Mouse (Mus musculus) urinary bladder, postnatal 25 days (tissue): Measurements from ENCODE around the gene Rab8a.
"Not testable (repeated sequence)": the region's sequence is repeated elsewhere in the genome, so short reads cannot be mapped to it uniquely, and the experiment has no call there.

Experiments used
- DNase-seq: peaks from one replicate; pipeline ENCODE4 v3.0.0; 2022; ENCODE audit warnings: low spot score

The Rab8a gene

DNA sequence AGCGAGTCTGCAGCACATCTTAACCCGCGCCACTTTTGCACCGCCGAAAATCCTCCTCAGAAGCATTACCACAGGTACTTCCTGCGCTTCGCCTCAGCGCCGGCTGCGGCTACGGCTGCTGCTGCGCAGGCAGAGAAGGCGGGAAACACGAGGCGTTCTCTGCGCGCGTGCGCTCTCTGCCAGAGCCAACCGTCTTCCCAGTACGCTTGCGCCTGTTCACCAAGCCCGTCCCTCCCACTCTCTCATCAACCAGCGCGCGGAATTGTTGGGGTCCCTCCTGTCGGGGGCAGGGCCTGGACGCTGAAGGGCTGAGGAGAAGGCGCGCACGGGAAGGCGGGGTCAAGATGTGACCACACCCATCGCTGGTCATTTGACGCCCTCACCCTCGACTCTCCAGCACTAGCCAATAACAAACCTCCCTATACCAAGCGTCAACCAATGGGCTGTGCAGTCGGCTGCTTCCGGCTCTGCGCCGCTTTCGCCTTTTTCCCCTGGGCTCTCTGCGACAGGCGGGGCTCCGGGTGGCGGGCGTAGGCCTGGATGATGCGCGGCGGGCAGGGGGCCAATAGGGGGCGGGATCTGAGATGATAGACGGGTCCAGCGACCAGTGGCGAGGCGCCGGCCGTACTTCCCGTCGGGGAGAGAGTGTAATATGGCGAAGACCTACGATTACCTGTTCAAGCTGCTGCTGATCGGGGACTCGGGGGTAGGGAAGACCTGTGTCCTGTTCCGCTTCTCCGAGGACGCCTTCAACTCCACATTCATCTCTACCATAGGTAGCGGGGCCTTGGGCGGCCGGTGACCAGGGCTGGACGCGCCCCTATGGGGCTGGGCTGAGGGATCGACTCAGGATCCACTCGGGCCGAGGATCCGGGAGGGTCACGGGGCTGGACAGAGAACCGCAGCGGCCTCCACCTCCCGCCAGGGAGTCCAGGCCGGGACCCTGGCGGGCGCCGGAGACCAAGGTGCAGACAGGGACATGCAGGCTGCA, at the start of gene Rab8a:
TSS of gene Rab8a (plus strand) at position 494 of the 991 bp plus-strand sequence.
- peak; percentile 99 for DNase-seq

DNA sequence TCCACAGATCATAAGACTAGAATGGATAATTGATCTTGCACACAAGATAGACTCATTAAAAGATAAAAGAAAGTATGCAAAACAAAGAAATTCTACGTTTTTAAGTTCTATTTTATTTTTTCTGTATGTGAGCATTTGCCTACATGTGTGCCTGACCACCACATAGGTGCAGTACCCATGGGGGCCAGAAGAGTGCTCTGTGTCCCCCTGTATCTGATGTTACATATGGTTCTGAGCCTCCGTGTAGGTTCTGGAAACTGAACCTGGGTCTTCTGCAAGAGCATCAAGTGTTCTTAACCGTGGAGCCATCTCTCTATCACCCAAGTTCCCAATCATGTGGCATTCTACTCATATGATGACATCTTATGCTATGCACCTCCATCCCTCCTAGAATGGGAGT, 48.5 kb upstream of the Rab8a start:
- DNase-seq, result no peak

DNA sequence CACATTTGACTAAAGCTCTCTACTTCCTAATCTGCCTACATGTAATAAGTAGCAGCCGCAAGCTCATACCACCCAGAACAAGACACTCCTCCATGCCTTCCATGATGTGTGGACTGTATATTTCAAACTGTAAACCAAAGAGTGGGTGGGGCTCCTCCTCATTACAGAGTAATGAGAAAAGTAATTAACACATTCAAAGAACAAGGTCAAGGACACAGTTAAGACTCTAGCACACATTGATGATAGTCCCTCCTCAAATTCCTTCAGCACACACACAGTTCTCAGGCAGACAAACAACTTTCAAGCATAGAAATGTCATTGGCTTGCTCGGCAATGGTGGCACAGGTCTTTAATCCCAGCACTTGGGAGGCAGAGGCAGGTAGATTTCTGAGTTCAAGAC, 45.8 kb upstream of the Rab8a start:
- no peak for DNase-seq

DNA sequence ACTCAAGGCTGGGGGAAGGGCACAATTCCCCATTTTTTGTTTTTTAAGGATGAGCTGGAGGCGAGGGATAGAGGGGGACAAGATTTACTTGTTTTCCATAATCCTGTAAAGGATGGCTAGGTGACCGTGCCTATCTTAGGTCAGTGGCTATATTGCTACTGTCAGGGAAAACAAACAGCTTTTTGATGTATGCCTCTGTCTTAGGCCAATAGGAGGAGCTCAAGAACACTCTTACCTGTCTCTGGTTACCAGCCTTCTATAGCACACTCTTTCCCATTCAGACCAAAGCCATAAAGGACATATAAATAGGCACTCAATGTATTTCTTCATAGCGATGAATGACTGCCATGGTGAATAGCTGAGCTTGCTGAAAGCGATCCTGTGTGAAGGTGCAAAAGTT, 42.4 kb upstream of the Rab8a start:
- no peak for DNase-seq

DNA sequence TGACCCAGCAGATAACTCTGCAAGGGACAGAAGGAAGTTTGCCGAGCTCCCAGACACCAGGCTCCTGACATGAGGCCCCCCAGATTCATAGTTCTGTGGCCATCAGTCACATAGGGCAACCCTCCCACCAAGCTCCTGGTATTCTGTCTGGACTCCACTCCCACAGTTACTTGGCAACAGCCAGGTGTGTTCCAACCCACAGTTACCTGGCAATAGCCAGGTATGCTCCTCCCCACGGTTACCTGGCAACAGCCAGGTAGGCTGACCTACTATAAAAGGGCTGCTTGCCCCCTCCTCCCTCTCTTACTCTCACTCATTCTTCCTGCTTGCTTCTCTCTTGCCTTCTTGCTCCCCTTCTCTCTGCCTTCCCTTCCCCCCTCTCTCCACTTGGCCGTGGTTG, 39.5 kb upstream of the Rab8a start:
- DNase-seq, result not testable (repeated sequence)

DNA sequence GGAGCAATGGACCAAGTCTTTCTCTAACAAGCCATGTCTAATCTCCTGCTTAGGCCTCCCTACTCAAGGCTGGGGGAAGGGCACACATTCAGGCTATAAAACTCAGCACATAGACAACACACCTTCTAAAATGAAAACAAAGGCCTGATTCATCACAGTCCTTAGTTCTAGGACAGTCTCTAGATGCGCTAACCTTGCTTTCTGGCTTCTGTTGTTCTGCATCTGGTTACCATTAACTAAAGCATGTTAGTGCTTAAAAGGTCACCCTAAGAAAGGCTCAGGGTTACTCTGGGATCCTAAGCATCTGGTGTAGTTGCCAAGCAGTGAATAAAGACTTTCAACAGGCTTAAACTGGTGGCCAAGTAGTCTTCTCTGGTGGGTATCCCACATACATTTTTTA, 39.0 kb upstream of the Rab8a start:
- DNase-seq, result no peak

DNA sequence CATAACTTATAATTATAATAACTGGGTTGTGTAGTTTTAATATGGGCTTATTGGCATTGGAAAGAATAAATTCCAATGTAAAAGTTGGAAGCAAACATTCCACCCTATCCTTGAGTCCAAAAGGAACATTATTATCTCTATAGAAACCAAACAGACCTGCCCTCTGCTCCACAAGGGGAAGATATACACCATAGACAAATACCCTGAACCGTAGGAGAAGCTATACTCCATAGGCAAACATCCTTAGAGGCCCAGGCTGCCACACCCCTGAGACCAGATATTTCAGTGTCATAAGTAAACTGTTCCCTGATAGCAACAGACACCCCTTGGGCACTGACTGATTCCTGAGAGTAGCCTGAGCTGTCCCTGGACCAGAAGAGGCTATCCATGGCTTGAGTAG, 33.2 kb upstream of the Rab8a start:
- no peak for DNase-seq

DNA sequence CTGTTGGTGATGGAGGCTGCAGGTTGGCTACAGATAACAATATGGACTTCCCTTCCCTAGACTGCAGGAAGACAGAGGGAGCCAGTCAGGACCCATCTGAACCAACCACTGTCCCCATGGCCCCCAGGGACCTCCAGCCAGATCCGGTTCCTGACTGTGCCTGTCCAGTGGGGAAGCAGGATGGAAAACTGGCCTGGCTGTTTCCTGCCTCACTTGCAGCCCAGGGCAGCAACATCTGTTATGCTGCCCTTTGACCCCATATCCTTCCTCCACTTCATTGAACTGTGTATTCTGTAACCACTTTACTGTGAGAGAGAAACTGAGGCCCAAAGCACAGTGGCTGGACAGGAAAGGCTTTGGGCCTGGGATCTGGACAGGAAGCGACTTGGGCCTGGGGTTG, 29.7 kb upstream of the Rab8a start:
- no peak for DNase-seq

DNA sequence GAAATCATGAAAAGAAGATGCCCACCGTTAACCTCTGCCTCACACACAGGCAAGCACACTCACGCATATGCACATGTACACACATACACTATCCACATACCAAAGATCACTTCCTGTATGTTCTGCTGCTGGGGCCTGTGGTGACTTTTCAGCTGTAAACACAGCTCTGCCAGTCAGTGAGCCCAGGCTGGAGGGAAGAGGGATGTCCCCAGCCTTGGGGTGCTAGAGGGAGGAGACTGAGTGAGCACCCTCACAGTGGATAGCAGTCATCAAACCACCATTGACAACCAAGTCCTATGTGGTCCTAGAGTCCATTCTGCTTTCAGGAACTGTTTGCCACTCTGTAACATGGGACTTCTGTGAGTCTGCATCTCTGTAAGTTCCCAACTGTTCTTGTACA, 29.1 kb upstream of the Rab8a start:
- DNase-seq, result no peak

DNA sequence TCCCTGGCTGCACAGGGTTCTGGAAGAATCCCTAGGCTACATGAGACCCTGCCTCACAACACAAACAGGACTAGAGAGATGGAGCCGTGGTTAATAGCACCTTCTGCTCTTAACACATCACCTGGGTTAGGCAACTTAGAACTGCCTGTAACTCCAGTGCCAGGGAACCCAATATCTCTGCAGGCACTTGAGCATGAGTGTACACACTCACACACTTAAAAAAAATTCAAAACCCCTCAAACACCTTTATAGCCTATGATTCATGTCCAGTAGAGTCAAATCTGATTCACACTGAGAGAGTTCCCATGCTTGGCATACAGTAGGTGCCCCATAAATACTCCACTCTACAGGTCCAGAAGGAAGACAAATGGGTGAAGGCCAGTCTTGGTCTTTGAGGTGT, 28.6 kb upstream of the Rab8a start:
- no peak for DNase-seq

DNA sequence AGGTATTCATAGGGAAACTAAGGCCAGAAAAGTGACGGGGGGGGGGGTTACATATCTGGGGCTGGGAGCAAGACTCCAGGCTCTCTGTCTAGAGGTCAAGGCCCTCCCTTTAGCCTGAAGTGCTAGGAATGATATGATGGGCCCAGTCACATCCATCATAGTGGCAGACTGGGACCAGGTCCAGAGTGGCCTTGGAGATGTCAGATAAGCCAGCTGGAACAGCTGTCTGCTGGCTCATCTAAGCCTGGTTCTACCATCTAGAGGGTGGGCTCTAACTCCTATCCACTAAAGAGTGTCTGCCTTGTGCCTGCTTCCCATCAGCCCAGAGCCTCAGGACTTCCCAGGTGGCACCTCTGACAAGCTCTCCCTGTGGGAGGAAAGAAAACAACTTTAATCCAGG, 28.1 kb upstream of the Rab8a start:
- DNase-seq, result no peak

DNA sequence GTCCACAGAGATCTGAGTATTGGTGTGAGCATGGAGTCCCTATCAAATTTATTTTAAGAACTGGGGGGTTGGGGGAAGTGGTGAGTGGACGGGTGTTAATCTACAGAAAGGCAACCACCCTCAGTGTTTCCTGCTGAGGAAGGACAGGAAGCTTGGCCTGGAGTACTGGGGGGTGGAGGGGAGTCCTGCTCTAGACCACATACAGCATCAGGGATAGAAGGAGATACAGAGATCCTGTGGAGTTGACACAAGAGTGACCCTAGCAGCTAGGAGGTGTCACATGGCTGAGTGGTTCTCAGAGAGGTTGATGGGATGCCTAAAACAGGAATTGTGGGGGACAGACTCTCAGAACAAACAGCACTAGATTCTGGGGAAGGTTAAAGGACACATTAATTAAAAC, 27.5 kb upstream of the Rab8a start:
- DNase-seq, result no peak

DNA sequence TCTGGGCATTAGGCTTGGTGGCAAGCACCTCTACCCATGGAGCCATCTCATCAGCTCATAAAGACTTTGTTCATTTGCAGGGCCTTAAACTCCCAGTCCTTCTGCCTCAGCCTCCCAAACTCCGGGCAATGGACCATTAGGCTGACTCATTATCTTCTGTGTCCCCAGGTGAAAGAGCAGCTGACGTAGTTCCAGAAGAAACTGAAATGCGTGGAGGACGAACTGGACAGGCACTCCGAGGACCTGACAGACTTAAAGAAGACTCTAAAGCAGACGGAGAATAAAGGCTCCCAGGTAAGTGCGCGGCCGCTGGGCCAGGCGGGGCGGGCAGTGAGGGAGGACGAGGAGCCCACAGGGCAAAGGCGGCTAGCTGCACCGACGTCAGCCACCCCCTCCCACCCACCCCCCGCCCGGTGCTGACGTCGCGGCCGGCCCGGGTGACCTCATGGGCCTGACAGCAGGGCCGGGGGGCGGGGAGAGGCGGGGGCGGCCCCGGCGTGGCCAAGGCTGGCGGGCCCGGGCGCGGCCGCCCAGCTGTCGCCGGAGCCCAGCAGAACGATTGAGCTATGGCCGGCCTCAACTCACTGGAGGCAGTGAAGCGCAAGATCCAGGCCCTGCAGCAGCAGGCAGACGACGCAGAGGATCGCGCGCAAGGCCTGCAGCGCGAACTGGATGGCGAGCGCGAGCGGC, 26.1 kb upstream of the Rab8a start, which contains the start of gene Tpm4:
TSS of gene Tpm4 (plus strand) at position 220 of the 690 bp plus-strand sequence.
- DNase-seq, result peak; percentile 69

DNA sequence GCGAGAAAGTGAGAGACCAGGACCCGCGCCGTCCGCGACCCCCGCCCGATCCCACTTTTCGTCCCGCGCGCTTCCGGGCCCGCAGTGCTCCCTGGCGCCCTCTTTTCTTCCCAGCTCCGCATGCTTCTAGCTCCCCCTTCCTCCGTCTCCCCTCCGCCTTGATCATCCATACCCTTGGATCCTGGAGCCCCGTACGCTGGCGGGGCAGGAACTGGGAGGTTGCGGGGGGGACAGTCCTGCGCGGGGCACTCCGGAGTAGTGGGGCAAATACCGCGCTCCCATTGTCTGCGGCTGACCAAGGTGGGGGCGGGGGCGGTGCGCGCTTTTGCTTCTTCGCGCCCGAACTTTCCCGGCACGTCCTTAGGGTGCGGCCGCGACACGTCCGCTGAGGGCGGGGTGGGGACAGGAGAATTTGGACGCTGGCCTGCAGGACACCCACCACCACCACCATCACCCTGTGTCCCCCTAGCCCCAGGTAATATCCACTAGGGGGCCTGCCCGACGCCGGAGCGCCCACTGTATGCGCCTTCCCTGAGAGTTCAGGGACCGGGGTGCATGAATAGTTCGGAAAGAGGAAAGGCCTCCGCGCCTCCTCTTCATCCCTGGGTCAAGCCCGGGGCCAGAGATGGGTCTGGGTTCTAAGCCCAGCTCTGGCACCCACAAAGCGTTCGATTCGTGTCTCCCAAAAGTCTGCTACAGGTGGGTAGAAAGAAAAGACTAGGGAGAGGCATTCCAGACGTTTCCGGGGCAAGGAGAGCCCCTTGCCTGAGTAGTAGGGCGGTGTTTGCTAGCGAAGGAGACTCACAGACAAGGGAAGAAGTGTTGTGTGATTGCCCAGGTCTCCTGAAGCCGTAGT, 25.3 kb upstream of the Rab8a start:
- DNase-seq, result peak; percentile 35

DNA sequence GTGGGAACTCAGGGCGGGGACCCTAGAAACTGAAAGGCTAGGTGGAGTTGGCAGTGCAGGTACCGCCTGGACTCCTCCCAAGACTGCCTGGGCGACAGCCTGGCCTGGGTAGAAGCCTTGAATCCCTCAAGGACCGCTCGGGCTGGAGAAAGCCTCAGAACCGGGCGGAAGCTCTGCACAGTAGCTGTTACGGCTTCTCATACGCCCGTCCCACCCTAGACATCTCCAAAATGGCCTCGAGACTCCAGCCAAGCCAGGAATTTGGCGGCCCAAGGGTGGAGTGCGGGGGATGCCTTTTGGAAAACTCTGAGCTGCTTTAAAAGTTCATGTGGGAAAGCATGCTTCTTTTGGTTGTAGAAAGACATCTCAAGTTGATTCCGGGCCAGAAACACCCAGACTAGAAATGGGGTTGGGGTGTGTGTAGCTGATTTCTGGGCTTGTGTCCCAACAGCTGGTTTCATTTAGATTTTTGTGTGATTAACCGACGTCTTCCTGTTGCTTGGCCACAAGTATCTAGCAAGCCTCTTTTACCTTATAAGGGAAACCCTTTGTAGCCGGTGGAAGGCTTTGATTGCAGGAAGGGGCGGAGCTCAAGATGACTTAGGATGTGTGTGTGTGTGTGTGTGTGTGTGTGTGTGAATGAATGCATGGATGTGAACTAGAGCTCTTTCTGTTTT, 24.6 kb upstream of the Rab8a start:
- DNase-seq, result peak; percentile 55

DNA sequence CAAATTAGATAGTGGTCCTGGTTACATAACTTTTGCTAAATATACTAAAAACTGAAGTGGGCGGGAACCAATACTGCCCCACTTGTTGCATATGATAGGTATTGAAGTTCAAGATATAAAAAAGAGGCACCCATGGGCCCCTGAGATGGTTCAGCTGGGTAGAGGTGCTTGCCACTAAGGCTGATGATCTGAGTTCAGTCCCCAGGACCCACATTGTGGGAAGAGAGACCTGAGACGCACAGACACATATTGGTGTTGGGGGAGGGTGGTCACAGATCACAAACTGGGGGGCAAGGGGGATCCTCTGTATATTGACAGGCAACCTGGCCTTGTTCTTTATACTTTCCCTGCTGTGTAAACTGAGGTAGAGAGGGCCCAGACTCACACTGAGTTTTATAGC, 23.6 kb upstream of the Rab8a start:
- DNase-seq, result no peak

DNA sequence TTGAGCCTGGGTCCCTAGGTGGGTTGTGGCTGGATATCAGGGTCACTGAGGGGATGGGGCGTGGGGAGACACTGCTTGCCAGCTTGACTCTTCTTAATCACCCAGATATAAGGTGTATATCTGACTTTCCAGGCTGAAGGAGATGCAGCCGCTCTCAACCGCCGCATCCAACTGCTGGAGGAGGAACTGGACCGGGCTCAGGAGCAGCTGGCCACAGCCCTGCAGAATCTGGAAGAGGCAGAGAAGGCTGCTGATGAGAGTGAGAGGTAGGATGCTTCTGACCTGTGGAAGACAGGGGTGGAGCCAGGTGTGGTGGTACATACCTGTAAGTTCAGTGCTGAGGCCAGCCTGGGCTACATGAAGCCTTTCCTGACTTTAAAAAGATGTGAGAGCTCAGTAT, 22.5 kb upstream of the Rab8a start:
- DNase-seq, result no peak

DNA sequence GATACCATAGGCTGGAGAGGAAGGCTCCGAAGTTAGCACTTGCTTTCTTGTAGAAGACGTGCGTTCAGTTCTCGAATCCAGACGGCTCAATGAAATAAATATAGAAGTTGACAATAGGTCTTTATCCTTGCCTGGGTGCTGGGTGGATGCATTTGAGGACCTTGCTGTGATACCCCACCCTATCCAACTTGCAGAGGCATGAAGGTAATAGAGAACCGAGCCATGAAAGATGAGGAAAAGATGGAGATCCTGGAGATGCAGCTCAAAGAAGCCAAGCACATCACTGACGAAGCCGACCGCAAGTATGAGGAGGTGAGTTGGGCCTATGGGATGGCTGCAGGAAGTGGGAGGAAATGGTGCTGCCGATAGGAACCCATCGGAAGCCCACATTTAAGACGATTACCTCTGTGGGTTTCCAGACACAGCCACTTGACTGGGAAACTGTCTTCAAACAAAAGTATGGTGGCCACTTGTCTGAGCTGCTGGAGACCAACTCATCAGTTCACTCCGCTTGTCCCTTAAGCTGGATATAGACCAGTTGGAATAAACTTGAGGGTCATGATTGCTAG, 17.7 kb upstream of the Rab8a start:
- no peak for DNase-seq

DNA sequence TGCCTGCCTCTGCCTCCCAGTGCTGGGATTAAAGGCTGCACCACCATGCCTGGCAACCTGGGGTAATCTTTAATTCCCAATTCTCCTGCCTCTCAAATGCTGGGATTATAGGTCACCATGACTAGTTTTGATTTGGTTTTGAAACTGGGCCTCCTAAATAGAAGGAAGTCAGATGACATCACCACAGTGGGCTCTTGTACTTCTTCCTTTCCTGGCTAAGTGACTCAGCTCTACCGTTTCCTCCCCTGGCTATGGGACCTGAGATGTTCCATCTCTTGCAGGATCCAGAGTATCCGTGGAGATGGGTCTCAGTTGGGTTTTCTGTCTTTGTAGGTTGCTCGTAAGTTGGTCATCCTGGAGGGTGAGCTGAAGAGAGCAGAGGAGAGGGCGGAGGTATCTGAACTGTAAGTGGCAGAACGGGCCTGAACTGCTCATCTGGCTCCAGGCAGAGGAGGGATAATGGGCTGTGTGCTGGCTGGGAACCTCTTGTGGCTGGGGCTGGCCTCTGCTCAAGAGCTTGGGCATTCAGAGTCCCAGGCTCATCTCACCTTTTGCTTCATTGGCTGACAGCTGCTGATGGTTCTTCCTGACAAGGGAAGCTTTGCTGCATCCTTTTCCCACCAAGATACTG, 16.5 kb upstream of the Rab8a start:
- DNase-seq, result no peak

DNA sequence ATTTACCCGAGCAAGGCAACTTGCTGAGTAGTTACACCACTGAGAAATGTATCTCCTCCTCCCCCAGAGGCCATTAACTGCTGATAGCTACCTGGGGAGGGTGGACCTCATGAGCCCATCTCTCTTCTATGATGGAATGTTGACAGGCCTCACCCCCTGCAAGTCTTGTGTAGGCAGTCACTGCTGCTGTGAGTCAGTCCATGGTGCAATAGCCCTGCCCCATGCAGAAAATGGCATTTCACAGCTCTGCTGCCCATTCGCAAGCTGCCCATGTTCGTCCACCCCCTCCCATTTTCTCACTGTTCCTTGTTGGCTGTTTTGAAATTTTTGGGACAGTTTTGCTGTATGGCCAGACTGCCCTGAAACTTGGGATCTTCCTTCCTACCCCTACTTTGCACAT, 15.5 kb upstream of the Rab8a start:
- DNase-seq, result no peak

DNA sequence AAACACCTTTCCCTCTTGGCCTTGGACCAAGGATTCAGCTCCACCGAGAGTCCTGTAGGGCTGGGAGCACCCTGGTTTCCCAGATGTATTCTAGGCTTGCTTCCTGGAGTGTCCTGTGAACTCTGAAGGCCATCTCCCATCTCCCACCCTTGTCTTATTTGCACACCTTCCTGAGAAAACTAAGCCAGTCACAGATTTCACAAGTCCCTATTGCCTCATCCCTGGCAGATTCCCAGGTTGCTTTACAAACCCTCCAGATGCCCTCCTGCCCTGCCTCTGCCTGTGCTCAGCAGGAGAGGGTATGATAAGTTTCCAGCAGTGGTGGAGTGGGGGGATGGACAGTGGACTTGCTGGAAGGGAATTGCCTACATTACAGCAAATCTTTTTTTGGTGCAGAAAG, 14.9 kb upstream of the Rab8a start:
- no peak for DNase-seq
